Mouse (Mus musculus) E14TG2a.4 (cell line): ENCODE data around the gene Fam187b.

Source experiments
- H3K27me3 ChIP-seq: 2 replicates; pipeline ENCODE4 v1.6.1; 2014; ENCODE audit warnings: low read length, control low read depth; ENCODE audit not compliant: insufficient read depth
- H3K36me3 ChIP-seq: 2 replicates; pipeline ENCODE4 v1.6.1; 2014; ENCODE audit warnings: low read length, control low read depth; ENCODE audit not compliant: insufficient read depth
- H3K4me1 ChIP-seq: replicated peaks from 2 replicates; pipeline ENCODE4 v1.6.1; 2014; ENCODE audit warnings: low read depth, low read length, control low read depth
- H3K4me3 ChIP-seq: replicated peaks from 2 replicates; pipeline ENCODE4 v1.5.1; 2014; ENCODE audit warnings: mild to moderate bottlenecking, low read length
- H3K9me3 ChIP-seq: 2 replicates; pipeline ENCODE4 v1.6.1; 2014; ENCODE audit warnings: low read length, control low read depth
- CTCF ChIP-seq: conservative IDR thresholded peaks from 2 replicates; pipeline ENCODE4 v1.5.1; 2014; ENCODE audit warnings: low read length
- NANOG ChIP-seq: IDR thresholded peaks from 2 replicates; pipeline ENCODE4 v1.6.1; 2014; ENCODE audit warnings: borderline replicate concordance, low read length, mixed read lengths
- POU5F1 ChIP-seq: IDR thresholded peaks from 2 replicates; pipeline ENCODE4 v1.6.1; 2014; ENCODE audit warnings: low read length, borderline replicate concordance

Fam187b gene

DNA sequence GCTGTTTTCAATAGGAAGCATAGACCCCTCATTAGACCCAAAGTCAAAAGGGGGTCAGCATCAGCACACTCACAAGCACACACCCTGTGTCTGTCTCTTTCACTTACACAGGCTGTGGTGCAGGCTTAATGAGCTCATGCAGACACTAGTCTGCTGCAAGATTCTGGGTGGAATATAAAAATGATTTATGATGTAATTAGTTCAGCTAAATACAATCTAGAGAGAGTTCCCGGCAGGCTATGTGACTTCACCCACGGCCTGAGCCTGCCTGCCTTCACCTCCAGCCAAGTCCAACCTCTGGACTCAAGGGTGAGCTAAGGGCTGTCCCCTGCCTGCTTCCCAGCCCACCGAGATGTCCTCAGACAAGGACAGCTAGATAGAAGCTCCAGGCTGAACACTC is 35.3 kb downstream of the Fam187b start:
- no peaks in the 10 kb centered on the region for H3K4me1 ChIP-seq
- H3K4me3 ChIP-seq: no peak overlapping the region
- H3K9me3 ChIP-seq: peaks cover 15% of the 10 kb centered on the region; the same call in 1 of the 2 replicates
- 0 out of 2 replicates have a peak, but pooled peaks cover 4% of the 10 kb centered on the region for H3K27me3 ChIP-seq
- H3K36me3 ChIP-seq: no peaks in the 10 kb centered on the region
- no peak for TF ChIP-seq NANOG
- TF ChIP-seq CTCF: no peak
- no peak for TF ChIP-seq POU5F1

- no peak for TF ChIP-seq NANOG
- no peak for TF ChIP-seq CTCF
- TF ChIP-seq POU5F1: no peak
Measured at GRCm38 (mm10) chr7:31012971-31013370, 39.4 kb downstream of the Fam187b start.

DNA sequence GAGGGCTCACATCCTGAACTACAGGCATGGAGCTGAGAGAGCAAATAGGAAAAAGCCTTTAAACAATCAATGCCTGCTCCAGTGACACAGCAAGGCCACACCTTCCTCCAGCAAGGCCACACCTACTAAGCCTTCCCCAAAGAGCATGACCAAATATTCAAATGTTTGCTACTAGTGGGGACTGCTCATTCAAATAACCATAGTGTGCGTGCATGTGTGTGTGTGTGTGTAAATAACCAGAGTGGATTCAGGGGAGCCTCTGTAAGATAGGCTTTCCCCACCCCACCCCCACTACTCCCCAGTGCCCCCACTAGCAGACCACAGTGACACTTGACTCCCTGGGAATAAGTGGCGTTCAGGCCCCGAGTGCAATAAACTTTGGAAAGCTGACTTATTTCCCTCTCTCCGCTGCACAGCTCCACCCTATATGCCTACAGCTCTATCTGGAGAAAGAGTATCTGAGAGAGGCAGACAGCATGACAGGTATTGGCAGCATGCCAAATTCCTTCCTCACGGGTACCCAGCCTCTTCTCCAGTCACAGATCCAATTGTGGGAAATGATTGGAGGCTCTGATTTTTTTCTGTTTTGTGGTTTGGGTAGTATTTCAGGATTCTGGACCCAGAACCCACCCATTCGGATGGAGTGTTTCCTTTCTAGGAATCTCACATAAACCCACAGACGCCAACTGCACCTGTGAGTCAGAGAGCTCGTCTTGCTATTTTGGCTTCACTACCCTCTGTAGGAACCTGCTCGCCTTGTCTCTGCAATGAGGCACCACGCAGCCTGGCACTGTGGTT is 43.7 kb downstream of the Fam187b start:
- Histone ChIP-seq H3K9me3 (no peaks in the 10 kb centered on the region), H3K4me3 (no peak overlapping the region), H3K4me1 (0 out of 2 replicates have a peak, but pooled peaks cover 14% of the 10 kb centered on the region), H3K36me3 (no peaks in the 10 kb centered on the region), H3K27me3 (no peaks in the 10 kb centered on the region)
- TF ChIP-seq NANOG (no peak), CTCF (no peak), POU5F1 (no peak)

More at GRCm38 (mm10) chr7:31012971-31013370, 39.4 kb downstream of the Fam187b start:
- H3K4me1 ChIP-seq: 0 out of 2 replicates have a peak, but pooled peaks cover 7% of the 10 kb centered on the region
- H3K36me3 ChIP-seq: no peaks in the 10 kb centered on the region
- no peaks in the 10 kb centered on the region for H3K9me3 ChIP-seq
- no peak overlapping the region for H3K4me3 ChIP-seq
- H3K27me3 ChIP-seq: no peaks in the 10 kb centered on the region

GRCm38 (mm10) chr7:31028609-31029008 is 55.0 kb downstream of the Fam187b start:
- Histone ChIP-seq H3K36me3 (no peaks in the 10 kb centered on the region), H3K9me3 (no peaks in the 10 kb centered on the region), H3K4me3 (peak overlapping the region; percentile 41; the same call in 1 of the 2 replicates), H3K27me3 (no peaks in the 10 kb centered on the region), H3K4me1 (peaks cover 18% of the 10 kb centered on the region)
- no peak for TF ChIP-seq CTCF
- TF ChIP-seq POU5F1: no peak

- H3K9me3 ChIP-seq: no peaks in the 10 kb centered on the region
- peaks cover 30% of the 10 kb centered on the region for H3K4me1 ChIP-seq
- H3K4me3 ChIP-seq: no peak overlapping the region
- no peaks in the 10 kb centered on the region for H3K36me3 ChIP-seq
- H3K27me3 ChIP-seq: no peaks in the 10 kb centered on the region
- TF ChIP-seq POU5F1 (no peak), CTCF (peak; percentile 64)
Measured at GRCm38 (mm10) chr7:31030717-31031116, 57.1 kb downstream of the Fam187b start.

DNA sequence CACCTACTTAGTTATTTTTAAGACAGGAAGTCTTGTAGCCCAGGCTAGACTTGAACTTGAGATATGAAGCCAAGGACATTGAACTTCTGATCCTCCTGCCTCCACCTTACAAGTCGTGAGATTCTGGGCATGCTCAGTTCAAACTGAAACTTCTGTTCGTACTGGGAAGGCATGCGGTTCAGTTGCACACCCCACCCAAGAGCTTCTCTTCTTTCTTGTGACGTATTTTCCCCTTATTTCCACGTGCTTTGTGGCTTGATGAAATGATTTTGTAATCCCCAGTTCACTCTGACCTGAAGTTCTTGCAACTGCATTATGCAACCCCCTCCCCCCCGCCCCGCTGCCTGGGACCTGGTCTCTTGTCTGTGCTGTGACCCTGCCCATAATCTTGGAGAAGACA is 58.1 kb downstream of the Fam187b start:
- Histone ChIP-seq H3K9me3 (no peaks in the 10 kb centered on the region), H3K4me1 (peaks cover 34% of the 10 kb centered on the region), H3K4me3 (no peak overlapping the region), H3K36me3 (no peaks in the 10 kb centered on the region), H3K27me3 (no peaks in the 10 kb centered on the region)
- TF ChIP-seq NANOG (no peak), CTCF (no peak), POU5F1 (no peak)

GRCm38 (mm10) chr7:31033409-31034165 is 60.0 kb downstream of the Fam187b start:
- H3K9me3 ChIP-seq: no peaks in the 10 kb centered on the region
- no peaks in the 10 kb centered on the region for H3K27me3 ChIP-seq
- TF ChIP-seq NANOG: no peak
- TF ChIP-seq CTCF: no peak
- no peak for TF ChIP-seq POU5F1
- no peaks in the 10 kb centered on the region for H3K36me3 ChIP-seq
- H3K4me1 ChIP-seq: peaks cover 34% of the 10 kb centered on the region
- no peak overlapping the region for H3K4me3 ChIP-seq

- no peaks in the 10 kb centered on the region for H3K36me3 ChIP-seq
- no peak overlapping the region for H3K4me3 ChIP-seq
- H3K9me3 ChIP-seq: no peaks in the 10 kb centered on the region
- H3K4me1 ChIP-seq: peaks cover 41% of the 10 kb centered on the region
- TF ChIP-seq POU5F1: no peak
- TF ChIP-seq CTCF: peak; percentile 49
- peaks cover 5% of the 10 kb centered on the region for H3K27me3 ChIP-seq
Measured at GRCm38 (mm10) chr7:31034789-31035188, 61.2 kb downstream of the Fam187b start.
